Mouse (Mus musculus) B cell, adult (primary cell): ENCODE results near the gene Folh1. TPM values are rescaled to one million over a fixed set of nuclear protein-coding genes. Genes with fewer than 3 reads are reported as not detected.

Experiments used
- total RNA-seq: library from RNA; stranded (reverse); gene quantifications from 4 replicates; pipeline ENCODE4 v1.2.4, GENCODE M21; 2023; ENCODE audit not compliant: inconsistent age

Folh1 gene
- total RNA-seq, result not detected in 4 replicates

GRCm38 (mm10) chr7:86775617-86776325 lies at the start of gene Folh1:
Gene Folh1, minus strand, starts transcription at chr7:86775943.

GRCm38 (mm10) chr7:86794727-86795126 lies 19.0 kb upstream of the Folh1 start, which contains the start of gene Vmn2r77:
Gene Vmn2r77, plus strand, starts transcription at chr7:86795027.

GRCm38 (mm10) chr7:86688030-86688429 lies 87.7 kb downstream of the Folh1 start, which contains the start of gene Olfr292:
Gene Olfr292, plus strand, starts transcription at chr7:86688330.

Other genes starting within 250 kb of the Folh1 start
- gene Olfr295, start 192.1 kb downstream of the Folh1 start, total RNA-seq, result not detected in 4 replicates
- not detected in 4 replicates for gene Olfr294, start 159.3 kb downstream of the Folh1 start, total RNA-seq
- not detected in 4 replicates for gene Olfr293, start 126.9 kb downstream of the Folh1 start, total RNA-seq
- gene Olfr292, start 87.6 kb downstream of the Folh1 start, total RNA-seq, result not detected in 4 replicates
- gene Vmn2r77, start 19.1 kb upstream of the Folh1 start, total RNA-seq, result not detected in 4 replicates
- gene Vmn2r78, start 139.2 kb upstream of the Folh1 start, total RNA-seq, result not detected in 4 replicates
- 0.09 TPM in 1 of 4 replicates, not detected in the others for gene Vmn2r79, start 220.2 kb upstream of the Folh1 start, total RNA-seq